10 mouse cellular contexts compared by ENCODE assay signal in genomic region chr9:21869290-21869689, GRCm38 (mm10). TPM values are rescaled to one million over a fixed set of nuclear protein-coding genes. Genes with fewer than 3 reads are reported as not detected.
A peak's percentile ranks its signal among the peaks of the same experiment; 100 is the strongest.
DNase-seq lines count a peak whose midpoint lies in the region; ATAC-seq and TF ChIP-seq lines count a peak whose summit lies in the region.
"Not testable (repeated sequence)": the region's sequence is repeated elsewhere in the genome, so short reads cannot be mapped to it uniquely, and the experiment has no call there.
"Had no signal": no experiment of that assay in that cellular context is flagged by ENCODE, and none has a peak within 500 bp of the region (broad histone marks: within the 10 kb centered on the region; RNA-seq: fewer than 3 reads in every experiment).

No protein-coding gene starts in this region.

- H3K27ac ChIP-seq in ES-Bruce4 (ENCODE audit: insufficient read depth, low read length); embryonic facial prominence, embryonic 10.5 days (replicated peaks); liver, embryonic 13.5 days: not testable (repeated sequence)

- peak; percentile 27 for TF ChIP-seq CTCF in ES-Bruce4 (IDR thresholded peaks at IDR 0.05; ENCODE audit: low read depth, low read length)

- TF ChIP-seq POLR2A in ES-Bruce4 (IDR thresholded peaks at IDR 0.05; ENCODE audit: insufficient read depth, low read length): not testable (repeated sequence)

- not testable (repeated sequence) for H3K9ac ChIP-seq in ES-Bruce4 (ENCODE audit: low read depth, poor library complexity, severe bottlenecking); liver, embryonic 13.5 days

- not testable (repeated sequence) for H3K4me3 ChIP-seq in ES-Bruce4 (ENCODE audit: low read depth, low read length); embryonic facial prominence, embryonic 10.5 days; liver, embryonic 13.5 days (replicated peaks)

- DNase-seq in brain, adult 2 months (ENCODE audit: low read depth, low spot score): peak; percentile 56
- peak; percentile 43 for DNase-seq in embryonic facial prominence, embryonic 10.5 days (ENCODE audit: low spot score)
- peak; percentile 71 to 80 for DNase-seq in heart, postnatal 10 days
- peak; percentile 77 for DNase-seq in kidney, postnatal 14 days
- DNase-seq in liver, embryonic 13.5 days: peak; percentile 19
- DNase-seq in retina, embryonic 14.5 days (ENCODE audit: low spot score): peak; percentile 50
- DNase-seq in thymus, postnatal 25 days: peak; percentile 41

- not testable (repeated sequence) for H3K27me3 ChIP-seq in ES-Bruce4 (ENCODE audit: control insufficient read depth, insufficient read depth, low read length, poor library complexity, severe bottlenecking); liver, embryonic 13.5 days
- H3K27me3 ChIP-seq in embryonic facial prominence, embryonic 10.5 days (replicated peaks; ENCODE audit: low read depth, poor library complexity, severe bottlenecking): peaks cover 11% of the 10 kb centered on the region

- not testable (repeated sequence) for H3K9me3 ChIP-seq in ES-Bruce4 (replicated peaks; ENCODE audit: control insufficient read depth, insufficient read depth, low read length, poor library complexity, severe bottlenecking); embryonic facial prominence, embryonic 10.5 days; liver, embryonic 13.5 days (replicated peaks)

- H3K36me3 ChIP-seq in ES-Bruce4 (ENCODE audit: control insufficient read depth, insufficient read depth, low read length, poor library complexity, severe bottlenecking); embryonic facial prominence, embryonic 10.5 days (replicated peaks); liver, embryonic 13.5 days: not testable (repeated sequence)

- ATAC-seq in liver, embryonic 13.5 days (ENCODE audit: low read depth): not testable (repeated sequence)

- H3K4me2 ChIP-seq in liver, embryonic 13.5 days: not testable (repeated sequence)

- 58% methylated on average over 7 of the region's 7 CpGs for WGBS in embryonic facial prominence, embryonic 10.5 days
- WGBS in liver, embryonic 13.5 days (ENCODE audit: insufficient replicate concordance): 44% methylated on average over 7 of the region's 7 CpGs

- not testable (repeated sequence) for H3K4me1 ChIP-seq in ES-Bruce4 (ENCODE audit: control insufficient read depth, insufficient read depth, low read length); liver, embryonic 13.5 days (replicated peaks)
- peaks cover 15% of the 10 kb centered on the region for H3K4me1 ChIP-seq in embryonic facial prominence, embryonic 10.5 days

- intact Hi-C loops in heart, postnatal 10 days (cut with DNase I): not testable (repeated sequence)

- not testable (repeated sequence) for TF ChIP-seq EP300 in ES-Bruce4 (IDR thresholded peaks at IDR 0.05; ENCODE audit: insufficient read depth, low read depth, low read length)

RNA-seq across cellular contexts. Expression of gene Dock6, which starts 16.9 kb away (rescaled TPM):
- polyA plus RNA-seq in ES-Bruce4 (2011; ENCODE audit: insufficient read depth, insufficient read length, low read depth, missing spikeins): 74.9 and 80.8 TPM in 2 replicates
- 27.2 and 28.0 TPM in 2 replicates for polyA plus RNA-seq in embryonic facial prominence, embryonic 10.5 days (2016; fragmentation: Nextera tagmentation; extraction: Ambion mirVana)
- 10 to 100 TPM; 63.0 to 66.5 TPM for total RNA-seq in heart, postnatal 10 days (2021)
- polyA plus RNA-seq in liver, embryonic 13.5 days (2015; fragmentation: Nextera tagmentation; extraction: Ambion mirVana): 3.9 and 4.1 TPM in 2 replicates

RNA-seq across cellular contexts. Expression of gene Angptl8, which starts 34.0 kb away (rescaled TPM):
- polyA plus RNA-seq in ES-Bruce4 (2011; ENCODE audit: insufficient read depth, insufficient read length, low read depth, missing spikeins): not detected in 2 replicates
- polyA plus RNA-seq in embryonic facial prominence, embryonic 10.5 days (2016; fragmentation: Nextera tagmentation; extraction: Ambion mirVana): 0.48 and 0.52 TPM in 2 replicates
- total RNA-seq in heart, postnatal 10 days (2021): under 1 TPM in 1 of 2 experiments, not detected in 1; 0.31 TPM
- 15.5 and 16.1 TPM in 2 replicates for polyA plus RNA-seq in liver, embryonic 13.5 days (2015; fragmentation: Nextera tagmentation; extraction: Ambion mirVana)
- total RNA-seq: layer of hippocampus, adult 8-10 months; neutrophil, adult 5-6 weeks had no signal

RNA-seq across cellular contexts. Expression of gene Rab3d, which starts 48.7 kb away (rescaled TPM):
- 5.7 and 7.8 TPM in 2 replicates for polyA plus RNA-seq in ES-Bruce4 (2011; ENCODE audit: insufficient read depth, insufficient read length, low read depth, missing spikeins)
- 5.4 and 6.9 TPM in 2 replicates for polyA plus RNA-seq in embryonic facial prominence, embryonic 10.5 days (2016; fragmentation: Nextera tagmentation; extraction: Ambion mirVana)
- total RNA-seq in heart, postnatal 10 days (2021): 10 to 100 TPM; 10.3 to 12.6 TPM
- polyA plus RNA-seq in liver, embryonic 13.5 days (2015; fragmentation: Nextera tagmentation; extraction: Ambion mirVana): 6.6 and 8.4 TPM in 2 replicates

RNA-seq across cellular contexts. Expression of gene Ccdc159, which starts 58.0 kb away (rescaled TPM):
- polyA plus RNA-seq in ES-Bruce4 (2011; ENCODE audit: insufficient read depth, insufficient read length, low read depth, missing spikeins): 2.9 and 4.9 TPM in 2 replicates
- polyA plus RNA-seq in embryonic facial prominence, embryonic 10.5 days (2016; fragmentation: Nextera tagmentation; extraction: Ambion mirVana): 3.3 and 3.5 TPM in 2 replicates
- 1 to 10 TPM in 1 of 2 experiments, under 1 TPM in 1; 0.74 to 1.0 TPM for total RNA-seq in heart, postnatal 10 days (2021)
- polyA plus RNA-seq in liver, embryonic 13.5 days (2015; fragmentation: Nextera tagmentation; extraction: Ambion mirVana): 1.0 and 1.2 TPM in 2 replicates
- total RNA-seq: neutrophil, adult 5-6 weeks had no signal

RNA-seq across cellular contexts. Expression of gene Tmem205, which starts 58.1 kb away (rescaled TPM):
- polyA plus RNA-seq in ES-Bruce4 (2011; ENCODE audit: insufficient read depth, insufficient read length, low read depth, missing spikeins): 19.9 and 21.4 TPM in 2 replicates
- polyA plus RNA-seq in embryonic facial prominence, embryonic 10.5 days (2016; fragmentation: Nextera tagmentation; extraction: Ambion mirVana): 31.1 and 33.1 TPM in 2 replicates
- total RNA-seq in heart, postnatal 10 days (2021): 10 to 100 TPM; 24.3 to 28.6 TPM
- 49.5 and 57.2 TPM in 2 replicates for polyA plus RNA-seq in liver, embryonic 13.5 days (2015; fragmentation: Nextera tagmentation; extraction: Ambion mirVana)

Comparison
In these comparisons a context has a peak if more than half of its experiments do, and no peak if none do; other contexts are left out.
1. DNase-seq: peak in every context shown above with its lines; median percentile 77 in kidney, postnatal 14 days; 76 in heart, postnatal 10 days; 56 in brain, adult 2 months; 50 in retina, embryonic 14.5 days; 43 in embryonic facial prominence, embryonic 10.5 days; 41 in thymus, postnatal 25 days; 19 in liver, embryonic 13.5 days.
2. RNA of gene Angptl8, which starts 34.0 kb away (polyA plus RNA-seq): 15.5 to 16.1 TPM in liver, embryonic 13.5 days; 0.48 to 0.52 TPM in embryonic facial prominence, embryonic 10.5 days and not detected in ES-Bruce4; every median in the first group is over 10 times any median in the second.